In genomic region chr19:29557171-29557845, GRCm38 (mm10) we compare ENCODE assay signal across 7 mouse cellular contexts. TPM values are rescaled to one million over a fixed set of nuclear protein-coding genes. Genes with fewer than 3 reads are reported as not detected.
DNase-seq lines count a peak whose midpoint lies in the region; ATAC-seq and TF ChIP-seq lines count a peak whose summit lies in the region.
"Not testable (repeated sequence)": the region's sequence is repeated elsewhere in the genome, so short reads cannot be mapped to it uniquely, and the experiment has no call there.

No protein-coding gene starts in this region.

- peaks cover 11 to 29% of the 10 kb centered on the region in 2 experiments for H3K36me3 ChIP-seq in MEL (ENCODE audit: control insufficient read depth in 1 of 2, insufficient read depth in 2 of 2, low read length in 2 of 2)
- H3K36me3 ChIP-seq in heart, adult 2 months (ENCODE audit: control insufficient read depth, insufficient read depth, low read length); liver, embryonic 13.5 days; liver, embryonic 16.5 days (ENCODE audit: control insufficient read depth, insufficient read depth): not testable (repeated sequence)

- H3K4me3 ChIP-seq in MEL (ENCODE audit: control insufficient read depth in 1 of 2, insufficient read depth in 1 of 2, low read depth in 2 of 2, low read length in 2 of 2); brown adipose tissue, adult 24 weeks (ENCODE audit: insufficient read depth, low read depth, low read length); gastrocnemius, adult 2 months; heart, adult 2 months; liver, embryonic 13.5 days (replicated peaks); liver, embryonic 16.5 days (ENCODE audit: low read depth, low read length): not testable (repeated sequence)

- ATAC-seq in liver, embryonic 13.5 days (ENCODE audit: low read depth), result peak; percentile 36; the same call in 1 of the 2 replicates
- peak; percentile 48; the same call in 1 of the 2 replicates for ATAC-seq in liver, embryonic 16.5 days (ENCODE audit: low read depth)

- H3K79me2 ChIP-seq in MEL (ENCODE audit: control insufficient read depth, insufficient read depth, low read length, poor library complexity); heart, adult 2 months (replicated peaks; ENCODE audit: control insufficient read depth, insufficient read depth, low read length): not testable (repeated sequence)

- H3K9ac ChIP-seq in MEL (ENCODE audit: control insufficient read depth, low read depth, low read length, poor library complexity, severe bottlenecking); heart, adult 2 months (ENCODE audit: low read depth, low read length); liver, embryonic 13.5 days; liver, embryonic 16.5 days (ENCODE audit: low read depth, low read length): not testable (repeated sequence)

- TF ChIP-seq POLR2A in MEL (IDR thresholded peaks at IDR 0.05; ENCODE audit: control insufficient read depth in 1 of 2, insufficient read depth in 1 of 2, low read depth in 1 of 2, low read length in 2 of 2, poor library complexity in 1 of 2); heart, adult 2 months (IDR thresholded peaks at IDR 0.05; ENCODE audit: insufficient read depth, low read depth, low read length): not testable (repeated sequence)

- WGBS in heart, adult 2 months, result 74% methylated on average over 7 of the region's 7 CpGs
- WGBS in liver, embryonic 13.5 days (ENCODE audit: insufficient replicate concordance), result 61% methylated on average over 7 of the region's 7 CpGs
- 45% methylated on average over 7 of the region's 7 CpGs for WGBS in liver, embryonic 16.5 days (ENCODE audit: insufficient replicate concordance)

- intact Hi-C loops in gastrocnemius, adult 2 months (cut with DNase I); heart, adult 2 months (cut with DNase I): not testable (repeated sequence)

- not testable (repeated sequence) for H3K27ac ChIP-seq in MEL (ENCODE audit: control insufficient read depth, low read depth, low read length); liver, embryonic 13.5 days; liver, embryonic 16.5 days (ENCODE audit: low read length)
- H3K27ac ChIP-seq in brown adipose tissue, adult 24 weeks (replicated peaks; ENCODE audit: low read depth, low read length), result 0 out of 2 replicates have a peak overlapping the region, but pooled peaks have one; percentile 19
- peak overlapping the region; percentile 31; the same call in 1 of the 2 replicates for H3K27ac ChIP-seq in gastrocnemius, adult 2 months
- H3K27ac ChIP-seq in heart, adult 2 months, result peak overlapping the region; percentile 28; the same call in 1 of the 2 replicates

- not testable (repeated sequence) for TF ChIP-seq CTCF in MEL (IDR thresholded peaks at IDR 0.05 in 2 of 3, conservative IDR thresholded peaks at IDR 0.05 in 1 of 3; ENCODE audit: control insufficient read depth in 1 of 3, insufficient read depth in 1 of 3, low read depth in 2 of 3, low read length in 3 of 3, poor library complexity in 1 of 3, severe bottlenecking in 1 of 3); gastrocnemius, adult 2 months (IDR thresholded peaks at IDR 0.05); heart, adult 2 months (IDR thresholded peaks at IDR 0.05)

- DNase-seq in MEL (ENCODE audit: low read depth, low spot score) (peak; percentile 83), ZHBTc4 (ENCODE audit: low read depth, low spot score) (peak; percentile 6)
- not testable (repeated sequence) for DNase-seq in gastrocnemius, adult 2 months; heart, adult 2 months; liver, embryonic 13.5 days

- peak; percentile 95 to 96 for TF ChIP-seq EP300 in MEL (IDR thresholded peaks at IDR 0.05; ENCODE audit: low read depth in 1 of 2, low read length in 2 of 2)
- TF ChIP-seq EP300 in heart, adult 2 months (IDR thresholded peaks at IDR 0.05; ENCODE audit: insufficient read depth, low read depth, low read length), result not testable (repeated sequence)

- not testable (repeated sequence) for TF ChIP-seq RAD21 in MEL (IDR thresholded peaks at IDR 0.05; ENCODE audit: low read depth, low read length)

- peaks cover 7 to 17% of the 10 kb centered on the region in 2 experiments for H3K4me1 ChIP-seq in MEL (ENCODE audit: control insufficient read depth in 1 of 2, insufficient read depth in 2 of 2, low read length in 2 of 2)
- not testable (repeated sequence) for H3K4me1 ChIP-seq in brown adipose tissue, adult 24 weeks (ENCODE audit: control insufficient read depth, insufficient read depth, insufficient read length, low read length); heart, adult 2 months (ENCODE audit: control insufficient read depth, insufficient read depth, low read length); liver, embryonic 16.5 days (ENCODE audit: control insufficient read depth, low read depth, low read length)
- peaks cover 16% of the 10 kb centered on the region for H3K4me1 ChIP-seq in liver, embryonic 13.5 days (replicated peaks)

- H3K27me3 ChIP-seq in MEL (ENCODE audit: control insufficient read depth in 1 of 2, insufficient read depth in 2 of 2, low read length in 2 of 2); heart, adult 2 months (ENCODE audit: control insufficient read depth, insufficient read depth, low read length); liver, embryonic 13.5 days; liver, embryonic 16.5 days (ENCODE audit: control insufficient read depth, insufficient read depth, low read depth, low read length): not testable (repeated sequence)

- not testable (repeated sequence) for H3K9me3 ChIP-seq in MEL (replicated peaks; ENCODE audit: insufficient read depth, low read length); liver, embryonic 13.5 days (replicated peaks); liver, embryonic 16.5 days (replicated peaks; ENCODE audit: control insufficient read depth, low read length)

- not testable (repeated sequence) for H3K4me2 ChIP-seq in liver, embryonic 13.5 days; liver, embryonic 16.5 days (ENCODE audit: low read depth, low read length)

TF ChIP-seq in MEL, 35 proteins besides CTCF, POLR2A, EP300 and RAD21:
- peak; percentile 89 for TF ChIP-seq TAL1 (IDR thresholded peaks at IDR 0.05; ENCODE audit: low read length)
- TF ChIP-seq MXI1 (IDR thresholded peaks at IDR 0.05; ENCODE audit: low read depth, low read length), result peak; percentile 52; the same call in 1 of the 2 replicates
- TF ChIP-seq MAX (IDR thresholded peaks at IDR 0.05; ENCODE audit: low read length), result peak; percentile 55
- peak; percentile 71 for TF ChIP-seq ETS1 (IDR thresholded peaks at IDR 0.05; ENCODE audit: low read depth, low read length)
- peak; percentile 98 for TF ChIP-seq GATA1 (IDR thresholded peaks at IDR 0.05; ENCODE audit: low read depth, low read length)
- TF ChIP-seq TBP (IDR thresholded peaks at IDR 0.05; ENCODE audit: low read depth, low read length), result peak; percentile 79
- TF ChIP-seq RCOR1 (IDR thresholded peaks at IDR 0.05; ENCODE audit: low read depth, low read length), result peak; percentile 95
- peak; percentile 98 for TF ChIP-seq TCF12 (IDR thresholded peaks at IDR 0.05; ENCODE audit: low read depth, low read length)

RNA-seq across cellular contexts. Expression of gene Ric1, which starts 35.2 kb away (rescaled TPM):
- 41.0 and 43.8 TPM in 2 replicates for total RNA-seq in MEL (2012; rRNA removed)
- polyA plus RNA-seq in MEL (2012; ENCODE audit: insufficient read depth in 1 of 2, insufficient read length in 2 of 2, low read depth in 1 of 2, low replicate concordance in 2 of 2, missing spikeins in 1 of 2), result 10 to 100 TPM; 54.2 to 77.2 TPM
- 21.6 and 23.3 TPM in 2 replicates for polyA plus RNA-seq in brown adipose tissue, adult 24 weeks (2012; ENCODE audit: insufficient read depth, insufficient read length, missing spikeins)
- 10 to 100 TPM; 24.4 to 27.3 TPM for total RNA-seq in gastrocnemius, adult 2 months (2021)
- total RNA-seq in heart, adult 2 months (2021), result 10 to 100 TPM; 16.9 to 20.6 TPM
- polyA plus RNA-seq in heart, adult 2 months (2012; rRNA removed), result 9.2 and 15.0 TPM in 2 replicates
- polyA plus RNA-seq in liver, embryonic 13.5 days (2015; fragmentation: Nextera tagmentation; extraction: Ambion mirVana), result 3.4 and 3.6 TPM in 2 replicates
- 3.2 and 3.6 TPM in 2 replicates for polyA plus RNA-seq in liver, embryonic 16.5 days (2015; fragmentation: Nextera tagmentation; extraction: Ambion mirVana)
